Mouse (Mus musculus) embryo, embryonic 9.5 days (tissue): ENCODE data around the gene Efna1.
A peak's percentile ranks its signal among the peaks of the same experiment; 100 is the strongest.

ENCODE experiments used
- DNase-seq: peaks from one replicate; pipeline ENCODE4 v3.0.0-alpha.2; 2017; ENCODE audit errors: extremely low spot score

The Efna1 gene

GRCm38 (mm10) chr3:89279153-89279890 lies 1.6 kb downstream of the Efna1 start:
- peak; percentile 87 for DNase-seq

- DNase-seq = no peak
Observed at GRCm38 (mm10) chr3:89278643-89279042, 2.3 kb downstream of the Efna1 start.

GRCm38 (mm10) chr3:89278107-89278506 lies 2.8 kb downstream of the Efna1 start:
- peak; percentile 18 for DNase-seq

GRCm38 (mm10) chr3:89277281-89278021 lies 3.5 kb downstream of the Efna1 start:
- no peak for DNase-seq

GRCm38 (mm10) chr3:89276061-89276460 lies 4.9 kb downstream of the Efna1 start:
- no peak for DNase-seq

GRCm38 (mm10) chr3:89271760-89272159 lies 9.2 kb downstream of the Efna1 start:
- no peak for DNase-seq

- DNase-seq = no peak
Observed at GRCm38 (mm10) chr3:89270891-89271290, 10.1 kb downstream of the Efna1 start.

- peak; percentile 76 for DNase-seq
Observed at GRCm38 (mm10) chr3:89270051-89270755, 10.7 kb downstream of the Efna1 start, which contains the start of gene Slc50a1. Gene Slc50a1 (minus strand): TSS chr3:89270570.

GRCm38 (mm10) chr3:89268916-89269315 lies 12.0 kb downstream of the Efna1 start:
- DNase-seq = no peak

- peak; percentile 75 for DNase-seq
Observed at GRCm38 (mm10) chr3:89266439-89266893, 14.5 kb downstream of the Efna1 start.

GRCm38 (mm10) chr3:89262417-89262816 lies 18.5 kb downstream of the Efna1 start:
- DNase-seq = no peak

GRCm38 (mm10) chr3:89260211-89260610 lies 20.7 kb downstream of the Efna1 start:
- DNase-seq = no peak

GRCm38 (mm10) chr3:89259076-89259475 lies 21.9 kb downstream of the Efna1 start, which contains the start of gene Dpm3:
Gene Dpm3 (plus strand): TSS chr3:89259358.
- DNase-seq = no peak

- DNase-seq = no peak
Observed at GRCm38 (mm10) chr3:89256177-89256576, 24.8 kb downstream of the Efna1 start.

- no peak for DNase-seq
Observed at GRCm38 (mm10) chr3:89254994-89255393, 25.9 kb downstream of the Efna1 start.

- DNase-seq = peak; percentile 77
Observed at GRCm38 (mm10) chr3:89251365-89251895, 29.5 kb downstream of the Efna1 start.

GRCm38 (mm10) chr3:89250435-89251040 lies 30.4 kb downstream of the Efna1 start:
- peak; percentile 58 for DNase-seq

- DNase-seq = no peak
Observed at GRCm38 (mm10) chr3:89247466-89247865, 33.5 kb downstream of the Efna1 start.

- peak; percentile 92 for DNase-seq
Observed at GRCm38 (mm10) chr3:89246261-89247100, 34.5 kb downstream of the Efna1 start, which contains the start of gene Trim46. Gene Trim46 (minus strand): TSS chr3:89246309.

GRCm38 (mm10) chr3:89245688-89246171 lies 35.2 kb downstream of the Efna1 start, which contains the start of gene Krtcap2:
Gene Krtcap2 (plus strand): TSS chr3:89245966.
- DNase-seq = peak; percentile 61
